Mouse (Mus musculus): ENCODE measurements around the gene Rras.

Gene Rras

GRCm38 (mm10) chr7:45053931-45054510, 36.3 kb downstream of the Rras start:
- peak; percentile 96 for DNase-seq

DNA sequence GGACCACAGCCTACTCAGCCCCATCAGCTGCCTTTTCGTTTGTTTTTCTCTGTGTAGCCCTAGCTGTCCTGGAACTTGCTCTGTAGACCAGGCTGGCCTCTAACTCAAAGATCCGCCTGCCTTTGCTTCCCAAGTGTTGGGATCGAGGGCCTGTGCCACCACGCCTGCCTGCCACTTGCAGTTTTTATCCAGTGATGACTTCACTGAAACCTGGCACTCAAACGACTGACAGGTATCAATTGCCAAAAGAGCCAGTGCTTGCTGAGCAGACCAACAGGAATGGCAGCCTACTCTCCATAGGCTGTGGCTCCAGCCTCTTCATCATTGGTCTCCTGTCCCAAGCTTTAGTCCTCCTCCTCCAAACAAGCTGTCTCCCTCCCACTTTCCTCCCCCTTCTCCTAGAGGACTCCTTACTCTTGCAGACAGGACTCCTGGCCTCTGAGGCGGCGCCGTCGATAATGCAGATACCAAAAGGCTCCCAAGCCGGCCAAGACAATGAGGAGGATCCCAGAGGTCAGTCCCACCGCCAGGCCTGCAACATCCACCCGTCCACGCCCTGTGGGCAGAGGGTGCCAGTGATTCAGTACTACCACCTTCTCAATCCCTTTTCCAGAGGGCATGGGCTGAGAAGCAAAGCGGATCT, 38.7 kb downstream of the Rras start:
- no peak for DNase-seq

GRCm38 (mm10) chr7:45056972-45057348, 39.2 kb downstream of the Rras start:
- DNase-seq, result no peak

- DNase-seq, result no peak
Measured at GRCm38 (mm10) chr7:45058607-45059571, 41.1 kb downstream of the Rras start.

- no peak for DNase-seq
Measured at GRCm38 (mm10) chr7:45060632-45061122, 42.9 kb downstream of the Rras start.

DNA sequence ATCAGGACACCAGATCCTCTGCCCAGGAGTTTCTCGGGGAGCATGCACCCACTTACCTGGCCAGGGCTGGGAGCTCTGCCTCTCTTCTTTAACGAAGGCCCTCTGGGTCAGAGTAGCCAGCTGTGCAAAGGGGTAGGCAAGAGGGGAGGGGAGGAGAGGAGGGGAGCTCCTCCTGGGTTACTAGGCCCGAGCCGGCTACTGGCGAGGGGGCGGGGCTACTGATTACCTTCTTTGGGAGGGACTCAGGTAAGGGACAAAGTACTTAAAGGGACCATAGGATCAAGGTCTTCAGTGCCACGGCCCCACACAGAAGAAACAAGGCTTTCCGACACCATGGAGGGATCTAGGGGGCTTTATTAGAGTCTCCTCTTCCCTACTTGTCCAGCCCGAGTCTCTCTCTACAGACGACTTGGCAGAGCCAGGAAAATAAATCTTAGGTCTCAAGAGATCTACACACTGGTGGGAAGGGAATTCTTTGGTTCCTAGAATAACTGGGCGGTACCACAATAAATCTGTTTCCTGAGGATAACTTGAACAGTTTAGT, 43.8 kb downstream of the Rras start:
- peak; percentile 70 for DNase-seq

DNA sequence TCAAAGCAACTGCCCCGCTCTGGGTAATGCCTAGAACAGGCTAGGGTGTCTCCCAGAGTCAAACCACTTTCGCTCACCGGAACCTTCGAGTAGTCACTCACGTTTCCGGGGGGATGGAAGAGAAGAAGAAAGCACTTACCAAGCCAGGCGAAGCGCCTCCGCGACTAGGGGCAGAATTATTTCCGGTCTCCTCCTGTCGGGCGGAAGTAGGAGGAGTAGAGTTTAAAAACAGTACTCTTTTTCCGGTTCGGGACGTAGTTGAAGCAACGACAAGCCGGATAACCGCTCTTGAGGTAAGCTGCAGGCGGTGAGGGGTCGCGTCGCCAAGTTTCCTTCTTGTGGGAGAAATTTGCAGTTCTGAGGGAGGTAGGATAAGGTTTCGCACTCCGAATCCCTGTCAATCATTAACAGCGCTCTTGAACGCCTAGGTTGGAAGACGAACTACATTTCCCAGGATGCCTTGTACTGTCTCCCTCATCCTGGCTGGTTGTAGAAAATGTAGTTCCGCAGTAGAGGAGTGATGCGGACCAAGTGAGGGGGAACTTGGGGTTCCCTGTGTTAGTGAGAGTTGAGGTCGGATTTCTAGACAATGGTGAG, 44.6 kb downstream of the Rras start, which contains the start of the genes Nosip and Prrg2:
TSS of gene Nosip (plus strand) at position 191 of the 597 bp plus-strand sequence.
TSS of gene Prrg2 (minus strand) at position 439 of the 597 bp plus-strand sequence.
- peak; percentile 93 for DNase-seq

- no peak for DNase-seq
Measured at GRCm38 (mm10) chr7:45067190-45067999, 49.6 kb downstream of the Rras start.

- DNase-seq, result peak; percentile 59
Measured at GRCm38 (mm10) chr7:45068000-45068318, 50.2 kb downstream of the Rras start.

DNA sequence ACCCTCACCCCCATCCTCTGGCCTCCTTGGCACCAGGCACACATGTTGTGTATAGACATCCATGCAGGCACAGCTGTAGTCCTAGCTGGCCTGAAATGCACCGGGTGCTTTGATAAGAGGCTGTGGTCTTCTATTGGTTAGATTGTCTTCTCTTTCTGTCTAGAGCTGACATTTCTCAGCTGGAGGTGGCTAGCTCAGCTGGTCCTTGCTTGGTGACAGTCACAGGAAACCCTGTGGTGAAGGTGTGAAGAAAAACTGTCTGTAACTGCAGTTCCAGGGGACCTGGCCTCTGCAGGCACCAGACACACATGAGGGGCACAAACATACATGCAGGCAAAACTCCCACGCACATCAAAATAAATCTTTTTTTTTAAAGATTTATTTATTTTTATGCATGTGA, 51.9 kb downstream of the Rras start:
- no peak for DNase-seq

Measured in liver (tissue).